Mouse (Mus musculus) olfactory bulb, adult 2 months (tissue): ENCODE measurements around the gene AI593442.

ENCODE experiments used
- CTCF ChIP-seq: fragments of 200-500 bp; IDR thresholded peaks from 2 replicates; pipeline ENCODE4 v1.5.1; 2012; ENCODE audit warnings: low read depth, mild to moderate bottlenecking, low read length, moderate library complexity; ENCODE audit not compliant: insufficient read depth
- POLR2A ChIP-seq: fragments of 200-500 bp; IDR thresholded peaks from 2 replicates; pipeline ENCODE4 v1.6.1; 2012; ENCODE audit warnings: mild to moderate bottlenecking, low read depth, low read length, moderate library complexity; ENCODE audit not compliant: insufficient read depth

DNA sequence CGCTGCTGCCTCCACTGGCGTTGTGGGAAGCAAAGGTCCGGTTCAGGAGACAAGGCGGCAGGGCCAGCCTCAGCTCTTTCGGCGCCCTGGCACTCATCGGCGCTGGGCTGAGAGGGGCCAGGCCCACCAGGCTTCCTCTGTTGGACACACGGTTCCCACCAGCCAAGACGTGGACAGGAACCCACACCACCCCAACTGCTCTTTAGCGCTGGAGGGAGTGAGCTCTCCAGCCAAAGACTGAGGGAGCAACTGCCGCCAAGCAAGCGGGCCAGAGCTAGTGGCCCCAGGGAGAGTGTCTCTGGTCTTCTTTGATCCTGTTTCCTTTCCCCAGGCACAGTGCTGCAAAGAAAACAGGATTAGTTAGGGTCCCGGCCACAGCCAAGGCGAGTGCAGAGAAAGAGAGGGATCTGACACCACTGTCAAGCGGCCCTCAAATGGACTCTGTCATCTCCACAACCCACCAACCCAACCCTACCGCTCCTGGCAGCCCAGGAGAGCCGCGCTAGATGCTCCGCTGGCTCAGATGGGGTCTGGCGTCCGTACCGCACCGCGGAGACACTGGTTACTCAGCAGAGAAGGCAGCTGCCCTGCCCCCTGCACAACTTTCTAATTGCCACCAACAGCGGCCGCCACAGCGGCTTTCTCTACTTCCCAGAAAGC lies 1.3 kb downstream of the AI593442 start:
- TF ChIP-seq POLR2A (no peak), CTCF (no peak)
